Mouse (Mus musculus) spleen, adult 2 months (tissue): ENCODE measurements around the gene Lypd6.

Experiments
- CTCF ChIP-seq: fragments of 200-500 bp; IDR thresholded peaks from 2 replicates; pipeline ENCODE4 v1.5.1; 2011; ENCODE audit warnings: mild to moderate bottlenecking, inconsistent platforms; ENCODE audit not compliant: insufficient read depth, insufficient read length, insufficient replicate concordance; ENCODE audit errors: extremely low read depth
- POLR2A ChIP-seq: fragments of 200-500 bp; IDR thresholded peaks from 2 replicates; pipeline ENCODE4 v1.6.1; 2011; ENCODE audit warnings: low read depth, low read length, inconsistent platforms

- no peak for TF ChIP-seq POLR2A
- no peak for TF ChIP-seq CTCF
Observed at GRCm38 (mm10) chr2:50175709-50176108, 109.5 kb downstream of the Lypd6 start.
